Mouse (Mus musculus): ENCODE data around the gene Runx2. TPM values are rescaled to one million over a fixed set of nuclear protein-coding genes. Genes with fewer than 3 reads are reported as not detected.

Gene Runx2
- total and polyA plus RNA-seq, 2 experiments from 2014 or later = 0.83 to 1.5 TPM

- Histone ChIP-seq H3K27ac (no peak overlapping the region), H3K36me3 (ENCODE audit: insufficient read depth, low read length) (no peaks in the 10 kb centered on the region), H3K9ac (replicated peaks; ENCODE audit: low read length) (no peak overlapping the region), H3K9me3 (ENCODE audit: low read length) (no peaks in the 10 kb centered on the region), H3K27me3 (ENCODE audit: insufficient read depth, low read length) (no peaks in the 10 kb centered on the region), H3K4me2 (ENCODE audit: low read depth, low read length) (no peak overlapping the region), H3K4me3 (ENCODE audit: low read length) (no peak overlapping the region), H3K4me1 (ENCODE audit: insufficient read depth, low read length) (no peaks in the 10 kb centered on the region)
- TF ChIP-seq CTCF (IDR thresholded peaks at IDR 0.05; ENCODE audit: low read depth) = no peak
- DNase-seq (ENCODE audit: low spot score) (no peak), ATAC-seq (no peak)
- 91% methylated on average over 6 of the region's 6 CpGs for WGBS
Observed at GRCm38 (mm10) chr17:44592737-44593090, 221.9 kb downstream of the Runx2 start.

GRCm38 (mm10) chr17:44592067-44592736 is 222.4 kb downstream of the Runx2 start:
- H3K4me3 ChIP-seq (ENCODE audit: low read length) = no peak overlapping the region
- H3K9ac ChIP-seq (replicated peaks; ENCODE audit: low read length) = no peak overlapping the region
- H3K27me3 ChIP-seq (ENCODE audit: insufficient read depth, low read length) = no peaks in the 10 kb centered on the region
- no peak overlapping the region for H3K27ac ChIP-seq
- H3K4me1 ChIP-seq (ENCODE audit: insufficient read depth, low read length) = no peaks in the 10 kb centered on the region
- TF ChIP-seq CTCF (IDR thresholded peaks at IDR 0.05; ENCODE audit: low read depth) = no peak
- H3K9me3 ChIP-seq (ENCODE audit: low read length) = no peaks in the 10 kb centered on the region
- WGBS = 76% methylated on average over 16 of the region's 16 CpGs
- H3K36me3 ChIP-seq (ENCODE audit: insufficient read depth, low read length) = no peaks in the 10 kb centered on the region
- DNase-seq (ENCODE audit: low spot score) (no peak), ATAC-seq (no peak)
- H3K4me2 ChIP-seq (ENCODE audit: low read depth, low read length) = no peak overlapping the region

GRCm38 (mm10) chr17:44588470-44588869 is 226.1 kb downstream of the Runx2 start:
- no peak overlapping the region for H3K27ac ChIP-seq
- no peak overlapping the region for H3K4me3 ChIP-seq (ENCODE audit: low read length)
- H3K9me3 ChIP-seq (ENCODE audit: low read length) = no peaks in the 10 kb centered on the region
- no peaks in the 10 kb centered on the region for H3K27me3 ChIP-seq (ENCODE audit: insufficient read depth, low read length)
- no peak overlapping the region for H3K4me2 ChIP-seq (ENCODE audit: low read depth, low read length)
- ATAC-seq = no peak
- no peak for DNase-seq (ENCODE audit: low spot score)
- H3K4me1 ChIP-seq (ENCODE audit: insufficient read depth, low read length) = no peaks in the 10 kb centered on the region
- 62% methylated on average over 3 of the region's 3 CpGs for WGBS
- H3K36me3 ChIP-seq (ENCODE audit: insufficient read depth, low read length) = no peaks in the 10 kb centered on the region
- no peak for TF ChIP-seq CTCF (IDR thresholded peaks at IDR 0.05; ENCODE audit: low read depth)
- H3K9ac ChIP-seq (replicated peaks; ENCODE audit: low read length) = no peak overlapping the region

- H3K4me3 ChIP-seq (ENCODE audit: low read length) = no peak overlapping the region
- H3K36me3 ChIP-seq (ENCODE audit: insufficient read depth, low read length) = no peaks in the 10 kb centered on the region
- no peak overlapping the region for H3K4me2 ChIP-seq (ENCODE audit: low read depth, low read length)
- H3K27me3 ChIP-seq (ENCODE audit: insufficient read depth, low read length) = no peaks in the 10 kb centered on the region
- no peaks in the 10 kb centered on the region for H3K4me1 ChIP-seq (ENCODE audit: insufficient read depth, low read length)
- no peak for DNase-seq (ENCODE audit: low spot score)
- ATAC-seq = no peak
- no peak overlapping the region for H3K9ac ChIP-seq (replicated peaks; ENCODE audit: low read length)
- no peaks in the 10 kb centered on the region for H3K9me3 ChIP-seq (ENCODE audit: low read length)
- TF ChIP-seq CTCF (IDR thresholded peaks at IDR 0.05; ENCODE audit: low read depth) = no peak
- H3K27ac ChIP-seq = no peak overlapping the region
- WGBS = 15% methylated on average over 3 of the region's 3 CpGs
Observed at GRCm38 (mm10) chr17:44588020-44588419, 226.6 kb downstream of the Runx2 start.

GRCm38 (mm10) chr17:44586196-44586595 is 228.4 kb downstream of the Runx2 start:
- Histone ChIP-seq H3K9me3 (ENCODE audit: low read length) (no peaks in the 10 kb centered on the region), H3K4me1 (ENCODE audit: insufficient read depth, low read length) (no peaks in the 10 kb centered on the region), H3K36me3 (ENCODE audit: insufficient read depth, low read length) (no peaks in the 10 kb centered on the region), H3K27ac (no peak overlapping the region), H3K4me3 (ENCODE audit: low read length) (no peak overlapping the region), H3K27me3 (ENCODE audit: insufficient read depth, low read length) (no peaks in the 10 kb centered on the region), H3K9ac (replicated peaks; ENCODE audit: low read length) (no peak overlapping the region), H3K4me2 (ENCODE audit: low read depth, low read length) (no peak overlapping the region)
- ATAC-seq = no peak
- WGBS = 60% methylated on average over 3 of the region's 3 CpGs
- no peak for TF ChIP-seq CTCF (IDR thresholded peaks at IDR 0.05; ENCODE audit: low read depth)
- DNase-seq (ENCODE audit: low spot score) = no peak

GRCm38 (mm10) chr17:44584781-44585180 is 229.8 kb downstream of the Runx2 start:
- WGBS = 75% methylated on average over 6 of the region's 6 CpGs
- H3K36me3 ChIP-seq (ENCODE audit: insufficient read depth, low read length) = no peaks in the 10 kb centered on the region

GRCm38 (mm10) chr17:44577791-44578190 is 236.8 kb downstream of the Runx2 start:
- ATAC-seq (no peak), DNase-seq (ENCODE audit: low spot score) (no peak)
- Histone ChIP-seq H3K9ac (replicated peaks; ENCODE audit: low read length) (no peak overlapping the region), H3K9me3 (ENCODE audit: low read length) (no peaks in the 10 kb centered on the region), H3K4me3 (ENCODE audit: low read length) (no peak overlapping the region), H3K27ac (no peak overlapping the region), H3K4me1 (ENCODE audit: insufficient read depth, low read length) (no peaks in the 10 kb centered on the region), H3K4me2 (ENCODE audit: low read depth, low read length) (no peak overlapping the region), H3K27me3 (ENCODE audit: insufficient read depth, low read length) (no peaks in the 10 kb centered on the region), H3K36me3 (ENCODE audit: insufficient read depth, low read length) (no peaks in the 10 kb centered on the region)
- TF ChIP-seq CTCF (IDR thresholded peaks at IDR 0.05; ENCODE audit: low read depth) = no peak
- WGBS = 44% methylated on average over 5 of the region's 5 CpGs

More at GRCm38 (mm10) chr17:44584781-44585180, 229.8 kb downstream of the Runx2 start:
- Histone ChIP-seq H3K9ac (replicated peaks; ENCODE audit: low read length) (no peak overlapping the region), H3K27me3 (ENCODE audit: insufficient read depth, low read length) (no peaks in the 10 kb centered on the region), H3K4me2 (ENCODE audit: low read depth, low read length) (no peak overlapping the region), H3K4me1 (ENCODE audit: insufficient read depth, low read length) (no peaks in the 10 kb centered on the region), H3K9me3 (ENCODE audit: low read length) (no peaks in the 10 kb centered on the region), H3K4me3 (ENCODE audit: low read length) (no peak overlapping the region), H3K27ac (no peak overlapping the region)
- no peak for TF ChIP-seq CTCF (IDR thresholded peaks at IDR 0.05; ENCODE audit: low read depth)
- ATAC-seq (no peak), DNase-seq (ENCODE audit: low spot score) (no peak)

All from hindbrain, postnatal 0 days (tissue).